Mouse (Mus musculus) gastrocnemius, postnatal 14 days (tissue): Measurements from ENCODE around the gene Olfr1417. TPM values are rescaled to one million over a fixed set of nuclear protein-coding genes. Genes with fewer than 3 reads are reported as not detected.

Source experiments
- DNase-seq: peaks from one replicate; pipeline ENCODE4 v3.0.0; 2021; ENCODE audit warnings: mixed read lengths
- intact Hi-C: fragments of 180-260 bp; cut with DNase I; formaldehyde crosslinking; loops from one replicate; pipeline ENCODE4 v1.15.1; 2025; ENCODE audit warnings: low total_unique reads
- total RNA-seq, 2 experiments: library from RNA; stranded (reverse); gene quantifications; 2 replicates each; pipeline ENCODE4 v1.2.3; 2021

Gene Olfr1417
- total RNA-seq, 2 experiments from 2014 or later = not detected

- DNase-seq = no peak
- intact Hi-C loops = no loop called here
Measured at GRCm38 (mm10) chr19:11813136-11813535, 25.9 kb downstream of the Olfr1417 start.

- intact Hi-C loops = no loop called here
- DNase-seq = no peak
Measured at GRCm38 (mm10) chr19:11811688-11812365, 27.2 kb downstream of the Olfr1417 start.

GRCm38 (mm10) chr19:11810856-11811255 is 28.2 kb downstream of the Olfr1417 start:
- DNase-seq = no peak

GRCm38 (mm10) chr19:11810003-11810758 is 28.8 kb downstream of the Olfr1417 start:
- intact Hi-C loops = no loop called here
- DNase-seq = no peak

More at GRCm38 (mm10) chr19:11810856-11811255, 28.2 kb downstream of the Olfr1417 start:
- intact Hi-C loops = no loop called here

GRCm38 (mm10) chr19:11808452-11808851 is 30.6 kb downstream of the Olfr1417 start:
- DNase-seq = no peak
- intact Hi-C loops = no loop called here

GRCm38 (mm10) chr19:11807822-11808221 is 31.2 kb downstream of the Olfr1417 start:
- intact Hi-C loops = no loop called here

GRCm38 (mm10) chr19:11807251-11807650 is 31.8 kb downstream of the Olfr1417 start:
- intact Hi-C loops = no loop called here
- no peak for DNase-seq

More at GRCm38 (mm10) chr19:11807822-11808221, 31.2 kb downstream of the Olfr1417 start:
- DNase-seq = no peak

GRCm38 (mm10) chr19:11804423-11804822 is 34.6 kb downstream of the Olfr1417 start:
- intact Hi-C loops = no loop called here
- no peak for DNase-seq

GRCm38 (mm10) chr19:11800531-11801315 is 38.3 kb downstream of the Olfr1417 start:
- intact Hi-C loops = no loop called here
- DNase-seq = no peak

- intact Hi-C loops = no loop called here
- no peak for DNase-seq
Measured at GRCm38 (mm10) chr19:11794447-11794846, 44.6 kb downstream of the Olfr1417 start.

- intact Hi-C loops = no loop called here
- no peak for DNase-seq
Measured at GRCm38 (mm10) chr19:11793741-11794359, 45.2 kb downstream of the Olfr1417 start.

- intact Hi-C loops = no loop called here
- no peak for DNase-seq
Measured at GRCm38 (mm10) chr19:11791825-11792224, 47.2 kb downstream of the Olfr1417 start.

GRCm38 (mm10) chr19:11788876-11789275 is 50.1 kb downstream of the Olfr1417 start:
- DNase-seq = no peak
- intact Hi-C loops = no loop called here

- intact Hi-C loops = no loop called here
- DNase-seq = no peak
Measured at GRCm38 (mm10) chr19:11787826-11788225, 51.2 kb downstream of the Olfr1417 start.

- DNase-seq = no peak
- intact Hi-C loops = no loop called here
Measured at GRCm38 (mm10) chr19:11785409-11786154, 53.4 kb downstream of the Olfr1417 start.

GRCm38 (mm10) chr19:11777191-11777865 is 61.7 kb downstream of the Olfr1417 start:
- peak; percentile 33 for DNase-seq
- intact Hi-C loops = loop anchor here (5.0 to 10.0 kb wide), 3 partner anchors 47 to 235 kb away; partner anchors contain the start of gene Patl1
